Mouse (Mus musculus): Measurements from ENCODE around the gene Six5. TPM values are rescaled to one million over a fixed set of nuclear protein-coding genes. Genes with fewer than 3 reads are reported as not detected.

Six5 gene
- total and polyA plus RNA-seq, 3 experiments: 3.0 to 7.7 TPM; not detected in 1

DNA sequence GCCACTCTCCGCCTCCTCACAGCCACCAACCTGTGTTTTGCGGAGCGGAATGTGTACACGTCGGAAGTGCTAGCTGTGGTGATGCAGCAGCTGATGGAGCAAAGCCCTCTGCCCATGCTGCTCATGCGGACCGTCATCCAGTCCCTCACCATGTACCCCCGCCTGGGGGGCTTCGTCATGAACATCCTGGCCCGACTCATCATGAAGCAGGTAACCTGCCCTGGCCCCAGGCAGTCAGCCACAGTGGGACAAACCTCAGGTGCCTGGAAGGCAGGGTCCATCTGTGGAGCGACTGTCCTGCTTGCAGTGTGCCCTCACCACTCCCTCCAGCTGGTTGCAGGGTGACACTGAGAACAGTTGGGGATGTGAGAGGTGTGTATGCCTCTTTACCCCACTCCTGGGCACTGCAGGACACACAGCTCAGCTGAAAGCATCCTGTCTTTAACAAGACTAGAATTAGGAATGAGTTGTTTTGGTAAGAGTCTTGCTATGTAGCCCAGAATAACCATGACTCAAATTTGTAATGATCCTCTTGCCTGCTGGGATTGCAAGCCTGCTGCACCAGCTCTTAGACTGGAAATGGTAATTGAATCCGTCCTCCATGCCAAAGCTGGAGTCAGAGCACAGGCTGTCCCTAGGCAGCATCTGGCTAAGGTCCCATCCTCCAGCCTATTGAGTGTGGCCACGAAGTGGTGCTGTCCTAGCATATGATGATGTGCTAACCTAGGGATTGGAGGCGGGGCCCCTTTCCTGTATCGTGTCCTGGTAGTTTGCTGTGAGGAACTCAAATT is 41.9 kb upstream of the Six5 start:
- TF ChIP-seq TAL1 (IDR thresholded peaks at IDR 0.05; ENCODE audit: low read length) (no peak), BHLHE40 (IDR thresholded peaks at IDR 0.05; ENCODE audit: borderline replicate concordance, low read depth, low read length) (no peak), GATA1 (IDR thresholded peaks at IDR 0.05; ENCODE audit: low read depth, low read length) (no peak), ELF1 (IDR thresholded peaks at IDR 0.05; ENCODE audit: low read depth, low read length) (no peak), MYC (IDR thresholded peaks at IDR 0.05; ENCODE audit: low read depth, low read length) (no peak), ZC3H11A (IDR thresholded peaks at IDR 0.05; ENCODE audit: low read depth, low read length) (no peak), ZMIZ1 (IDR thresholded peaks at IDR 0.05; ENCODE audit: low read depth, low read length) (no peak)
- H3K27me3 ChIP-seq (ENCODE audit: control insufficient read depth in 1 of 2, insufficient read depth in 2 of 2, low read length in 2 of 2): no peaks in the 10 kb centered on the region
- H3K9me3 ChIP-seq (replicated peaks; ENCODE audit: insufficient read depth, low read length): no peaks in the 10 kb centered on the region
- no peak overlapping the region for H3K4me3 ChIP-seq (ENCODE audit: control insufficient read depth in 1 of 2, insufficient read depth in 1 of 2, low read depth in 2 of 2, low read length in 2 of 2)
- H3K79me2 ChIP-seq (ENCODE audit: control insufficient read depth, insufficient read depth, low read length, poor library complexity): no peaks in the 10 kb centered on the region
- no peaks in the 10 kb centered on the region for H3K4me1 ChIP-seq (ENCODE audit: control insufficient read depth in 1 of 2, insufficient read depth in 2 of 2, low read length in 2 of 2)
- H3K9ac ChIP-seq (ENCODE audit: control insufficient read depth, low read depth, low read length, poor library complexity, severe bottlenecking): no peak overlapping the region
- no peaks in the 10 kb centered on the region; a peak in 1 of 4 replicates for H3K36me3 ChIP-seq (ENCODE audit: control insufficient read depth in 1 of 2, insufficient read depth in 2 of 2, low read length in 2 of 2)
- DNase-seq (ENCODE audit: low read depth, low spot score): no peak
- H3K27ac ChIP-seq (ENCODE audit: control insufficient read depth, low read depth, low read length): no peak overlapping the region

GRCm38 (mm10) chr7:19053136-19053532 is 41.3 kb upstream of the Six5 start:
- Histone ChIP-seq H3K36me3 (ENCODE audit: control insufficient read depth in 1 of 2, insufficient read depth in 2 of 2, low read length in 2 of 2) (no peaks in the 10 kb centered on the region; a peak in 1 of 4 replicates), H3K9me3 (replicated peaks; ENCODE audit: insufficient read depth, low read length) (no peaks in the 10 kb centered on the region), H3K4me3 (ENCODE audit: control insufficient read depth in 1 of 2, insufficient read depth in 1 of 2, low read depth in 2 of 2, low read length in 2 of 2) (no peak overlapping the region), H3K9ac (ENCODE audit: control insufficient read depth, low read depth, low read length, poor library complexity, severe bottlenecking) (no peak overlapping the region), H3K27ac (ENCODE audit: control insufficient read depth, low read depth, low read length) (no peak overlapping the region), H3K4me1 (ENCODE audit: control insufficient read depth in 1 of 2, insufficient read depth in 2 of 2, low read length in 2 of 2) (no peaks in the 10 kb centered on the region), H3K79me2 (ENCODE audit: control insufficient read depth, insufficient read depth, low read length, poor library complexity) (no peaks in the 10 kb centered on the region), H3K27me3 (ENCODE audit: control insufficient read depth in 1 of 2, insufficient read depth in 2 of 2, low read length in 2 of 2) (no peaks in the 10 kb centered on the region)
- no peak for TF ChIP-seq HCFC1 (IDR thresholded peaks at IDR 0.05; ENCODE audit: low read depth, low read length)
- no peak for TF ChIP-seq MAZ (IDR thresholded peaks at IDR 0.05; ENCODE audit: low read depth, low read length)
- no peak for TF ChIP-seq MYB (IDR thresholded peaks at IDR 0.05; ENCODE audit: low read depth, low read length)
- TF ChIP-seq SIN3A (IDR thresholded peaks at IDR 0.05; ENCODE audit: low read length): no peak
- no peak for TF ChIP-seq GATA1 (IDR thresholded peaks at IDR 0.05; ENCODE audit: low read depth, low read length)
- no peak for TF ChIP-seq ELF1 (IDR thresholded peaks at IDR 0.05; ENCODE audit: low read depth, low read length)
- TF ChIP-seq MAFK (IDR thresholded peaks at IDR 0.05; ENCODE audit: borderline replicate concordance, low read depth, low read length): no peak
- no peak for TF ChIP-seq UBTF (IDR thresholded peaks at IDR 0.05; ENCODE audit: borderline replicate concordance, insufficient read depth, low read depth, low read length)
- TF ChIP-seq USF2 (IDR thresholded peaks at IDR 0.05; ENCODE audit: borderline replicate concordance in 1 of 2, insufficient read depth in 1 of 2, low read depth in 1 of 2, low read length in 2 of 2): no peak
- no peak for TF ChIP-seq GABPA (IDR thresholded peaks at IDR 0.05; ENCODE audit: low read depth, low read length)
- no peak for TF ChIP-seq POLR2AphosphoS5 (IDR thresholded peaks at IDR 0.05; ENCODE audit: borderline replicate concordance, low read depth, low read length)
- no peak for TF ChIP-seq RAD21 (IDR thresholded peaks at IDR 0.05; ENCODE audit: low read depth, low read length)
- TF ChIP-seq MAX (IDR thresholded peaks at IDR 0.05; ENCODE audit: low read length): no peak
- TF ChIP-seq TCF12 (IDR thresholded peaks at IDR 0.05; ENCODE audit: low read depth, low read length): no peak
- no peak for TF ChIP-seq SMC3 (IDR thresholded peaks at IDR 0.05; ENCODE audit: low read depth, low read length)
- no peak for TF ChIP-seq ZNF384 (IDR thresholded peaks at IDR 0.05; ENCODE audit: low read depth, low read length)
- TF ChIP-seq BHLHE40 (IDR thresholded peaks at IDR 0.05; ENCODE audit: borderline replicate concordance, low read depth, low read length): no peak
- no peak for TF ChIP-seq ZKSCAN1 (IDR thresholded peaks at IDR 0.05; ENCODE audit: low read depth, low read length)
- no peak for DNase-seq (ENCODE audit: low read depth, low spot score)
